Mouse (Mus musculus) kidney, postnatal 0 days (tissue): Measurements from ENCODE around the gene Cabcoco1. TPM values are rescaled to one million over a fixed set of nuclear protein-coding genes. Genes with fewer than 3 reads are reported as not detected.

Experiments
- ATAC-seq: fragments of 200-750 bp; cut with Nextera tagmentation; replicated peaks from 2 replicates; pipeline ENCODE4 v1.8.0; 2017; ENCODE audit warnings: low read depth, moderate number of reproducible peaks, moderate TSS enrichment, moderate library complexity; ENCODE audit not compliant: low FRiP score
- DNase-seq: peaks from one replicate; pipeline ENCODE4 v3.0.0-alpha.2; 2016; ENCODE audit warnings: low spot score
- H3K27ac ChIP-seq: fragments of 300-500 bp; sonication (generic); 2 replicates; pipeline ENCODE4 v1.5.1; 2014; ENCODE audit warnings: mild to moderate bottlenecking
- H3K27me3 ChIP-seq: fragments of 300-500 bp; sonication (generic); 2 replicates; pipeline ENCODE4 v1.6.1; 2014; ENCODE audit warnings: low read length, mixed read lengths; ENCODE audit not compliant: insufficient read depth
- H3K36me3 ChIP-seq: fragments of 300-500 bp; sonication (generic); 2 replicates; pipeline ENCODE4 v1.6.1; 2014; ENCODE audit warnings: low read length, mixed read lengths; ENCODE audit not compliant: insufficient read depth
- H3K4me1 ChIP-seq: fragments of 300-500 bp; sonication (generic); replicated peaks from 2 replicates; pipeline ENCODE4 v1.6.1; 2014; ENCODE audit warnings: antibody characterized with exemption, low read length, mixed read lengths; ENCODE audit not compliant: insufficient read depth
- H3K4me2 ChIP-seq: fragments of 300-500 bp; sonication (generic); 2 replicates; pipeline ENCODE4 v1.6.1; 2014; ENCODE audit warnings: mild to moderate bottlenecking, low read length, moderate library complexity, mixed read lengths
- H3K4me3 ChIP-seq: fragments of 300-500 bp; sonication (generic); replicated peaks from 2 replicates; pipeline ENCODE4 v1.5.1; 2014; ENCODE audit warnings: low read depth, low read length
- H3K9ac ChIP-seq: fragments of 300-500 bp; sonication (generic); 2 replicates; pipeline ENCODE4 v1.6.1; 2014; ENCODE audit warnings: low read depth, low read length
- H3K9me3 ChIP-seq: fragments of 300-500 bp; sonication (generic); replicated peaks from 2 replicates; pipeline ENCODE4 v1.6.1; 2016; ENCODE audit warnings: low read length, inconsistent platforms, mixed read lengths
- CTCF ChIP-seq: IDR thresholded peaks from 2 replicates; pipeline ENCODE4 v1.5.1; 2016; ENCODE audit warnings: antibody characterized with exemption, low read depth, mild to moderate bottlenecking, moderate library complexity
- WGBS: fragments of 180-500 bp; shearing (Covaris S2); extraction: QIAGEN DNeasy Blood & Tissue Kit; methylation state at CpG from one replicate; pipeline ENCODE4 v1.1.7; 2014; 5-methylcytosine and 5-hydroxymethylcytosine counted together
- polyA plus RNA-seq: library from polyadenylated mRNA; unstranded; fragments of >200 nt; fragmentation: Nextera tagmentation; extraction: Ambion mirVana; gene quantifications from 2 replicates; pipeline ENCODE4 v1.2.1, GENCODE M21; 2015

Cabcoco1 gene
- polyA plus RNA-seq, 1 experiment from 2014 or later: 18.5 TPM

- Histone ChIP-seq H3K9ac (no peak overlapping the region), H3K4me2 (no peak overlapping the region), H3K27me3 (no peaks in the 10 kb centered on the region), H3K4me1 (0 out of 2 replicates have a peak, but pooled peaks cover 11% of the 10 kb centered on the region), H3K4me3 (no peak overlapping the region), H3K36me3 (no peaks in the 10 kb centered on the region), H3K9me3 (no peaks in the 10 kb centered on the region), H3K27ac (0 out of 2 replicates have a peak overlapping the region, but pooled peaks have one; percentile 6)
- TF ChIP-seq CTCF: no peak
- DNase-seq: no peak
- 16% methylated on average over 7 of the region's 7 CpGs for WGBS
- ATAC-seq: no peak
These were observed 98.6 kb downstream of the Cabcoco1 start for GRCm38 (mm10) chr10:68443132-68443531.

GRCm38 (mm10) chr10:68442713-68443112 lies 99.0 kb downstream of the Cabcoco1 start:
- H3K27ac ChIP-seq: 0 out of 2 replicates have a peak overlapping the region, but pooled peaks have one; percentile 6
- WGBS: 15% methylated on average over 3 of the region's 3 CpGs
- H3K9ac ChIP-seq: no peak overlapping the region
- DNase-seq (no peak), ATAC-seq (no peak)
- 0 out of 2 replicates have a peak, but pooled peaks cover 11% of the 10 kb centered on the region for H3K4me1 ChIP-seq
- H3K36me3 ChIP-seq: no peaks in the 10 kb centered on the region
- TF ChIP-seq CTCF: peak; percentile 14; the same call in 1 of the 2 replicates
- H3K9me3 ChIP-seq: no peaks in the 10 kb centered on the region
- H3K4me3 ChIP-seq: no peak overlapping the region
- no peak overlapping the region for H3K4me2 ChIP-seq
- H3K27me3 ChIP-seq: no peaks in the 10 kb centered on the region

GRCm38 (mm10) chr10:68441931-68442662 lies 99.6 kb downstream of the Cabcoco1 start:
- Histone ChIP-seq H3K27ac (no peak overlapping the region), H3K4me2 (no peak overlapping the region), H3K36me3 (no peaks in the 10 kb centered on the region), H3K9me3 (no peaks in the 10 kb centered on the region), H3K27me3 (no peaks in the 10 kb centered on the region), H3K4me1 (0 out of 2 replicates have a peak, but pooled peaks cover 11% of the 10 kb centered on the region), H3K9ac (no peak overlapping the region), H3K4me3 (no peak overlapping the region)
- peak; percentile 21 for DNase-seq
- no peak for ATAC-seq
- TF ChIP-seq CTCF: no peak
- WGBS: 76% methylated on average over 10 of the region's 10 CpGs

GRCm38 (mm10) chr10:68440515-68440914 lies 101.2 kb downstream of the Cabcoco1 start:
- 0 out of 2 replicates have a peak, but pooled peaks cover 8% of the 10 kb centered on the region for H3K4me1 ChIP-seq

GRCm38 (mm10) chr10:68435754-68436153 lies 105.9 kb downstream of the Cabcoco1 start:
- Histone ChIP-seq H3K27ac (no peak overlapping the region), H3K36me3 (no peaks in the 10 kb centered on the region), H3K4me2 (no peak overlapping the region), H3K27me3 (no peaks in the 10 kb centered on the region), H3K9ac (no peak overlapping the region), H3K4me3 (no peak overlapping the region), H3K4me1 (no peaks in the 10 kb centered on the region), H3K9me3 (no peaks in the 10 kb centered on the region)
- no peak for ATAC-seq
- WGBS: 78% methylated on average over 7 of the region's 7 CpGs
- no peak for DNase-seq
- no peak for TF ChIP-seq CTCF

More at GRCm38 (mm10) chr10:68440515-68440914, 101.2 kb downstream of the Cabcoco1 start:
- Histone ChIP-seq H3K27ac (no peak overlapping the region), H3K4me3 (no peak overlapping the region), H3K36me3 (no peaks in the 10 kb centered on the region), H3K4me2 (no peak overlapping the region), H3K27me3 (no peaks in the 10 kb centered on the region), H3K9ac (no peak overlapping the region), H3K9me3 (no peaks in the 10 kb centered on the region)
- TF ChIP-seq CTCF: no peak
- WGBS: 59% methylated on average over 8 of the region's 8 CpGs
- ATAC-seq (no peak), DNase-seq (no peak)

GRCm38 (mm10) chr10:68435001-68435560 lies 106.6 kb downstream of the Cabcoco1 start:
- no peak; the same call in 1 of the 2 replicates for ATAC-seq
- Histone ChIP-seq H3K9me3 (no peaks in the 10 kb centered on the region), H3K4me2 (no peak overlapping the region), H3K27me3 (no peaks in the 10 kb centered on the region), H3K36me3 (no peaks in the 10 kb centered on the region), H3K27ac (no peak overlapping the region), H3K4me3 (no peak overlapping the region), H3K9ac (no peak overlapping the region), H3K4me1 (no peaks in the 10 kb centered on the region)
- no peak for DNase-seq
- 68% methylated on average over 13 of the region's 13 CpGs for WGBS
- TF ChIP-seq CTCF: no peak
